Mouse (Mus musculus) forebrain, embryonic 11.5 days (tissue): ENCODE results near the gene Ubash3a. TPM values are rescaled to one million over a fixed set of nuclear protein-coding genes. Genes with fewer than 3 reads are reported as not detected.

Experiments used
- ATAC-seq: fragments of 200-750 bp; cut with Nextera tagmentation; replicated peaks from 2 replicates; pipeline ENCODE4 v1.8.0; 2017; ENCODE audit warnings: moderate TSS enrichment; ENCODE audit not compliant: low FRiP score
- DNase-seq: peaks from one replicate; pipeline ENCODE4 v3.0.0-alpha.2; 2017; ENCODE audit warnings: low spot score
- H3K27ac ChIP-seq: fragments of 300-500 bp; sonication (generic); 2 replicates; pipeline ENCODE4 v1.5.1; 2014; ENCODE audit warnings: low read depth, low read length
- H3K27me3 ChIP-seq: fragments of 300-500 bp; sonication (generic); 2 replicates; pipeline ENCODE4 v1.6.1; 2014; ENCODE audit warnings: mild to moderate bottlenecking, low read length, mixed read lengths; ENCODE audit not compliant: control insufficient read depth, insufficient read depth
- H3K36me3 ChIP-seq: fragments of 300-500 bp; sonication (generic); 2 replicates; pipeline ENCODE4 v1.6.1; 2014; ENCODE audit warnings: mild to moderate bottlenecking, low read length, moderate library complexity, mixed read lengths; ENCODE audit not compliant: control insufficient read depth, insufficient read depth
- H3K4me1 ChIP-seq: fragments of 300-500 bp; sonication (generic); replicated peaks from 2 replicates; pipeline ENCODE4 v1.6.1; 2014; ENCODE audit warnings: low read length, mixed read lengths; ENCODE audit not compliant: control insufficient read depth, insufficient read depth
- H3K4me2 ChIP-seq: fragments of 300-500 bp; sonication (generic); 2 replicates; pipeline ENCODE4 v1.6.1; 2014; ENCODE audit warnings: low read depth, mild to moderate bottlenecking, low read length, moderate library complexity, mixed read lengths; ENCODE audit not compliant: severe bottlenecking
- H3K4me3 ChIP-seq: fragments of 300-500 bp; sonication (generic); 2 replicates; pipeline ENCODE4 v1.5.1; 2014; ENCODE audit warnings: low read depth, low read length
- H3K9ac ChIP-seq: fragments of 300-500 bp; sonication (generic); 2 replicates; pipeline ENCODE4 v1.6.1; 2014; ENCODE audit warnings: low read length
- H3K9me3 ChIP-seq: fragments of 300-500 bp; sonication (generic); 2 replicates; pipeline ENCODE4 v1.6.1; 2016; ENCODE audit warnings: low read length, mixed read lengths; ENCODE audit not compliant: control insufficient read depth
- WGBS: fragments of 180-500 bp; shearing (Covaris S2); extraction: QIAGEN DNeasy Blood & Tissue Kit; methylation state at CpG from one replicate; pipeline ENCODE4 v1.1.7; 2014; 5-methylcytosine and 5-hydroxymethylcytosine counted together
- polyA plus RNA-seq: library from polyadenylated mRNA; unstranded; fragments of >200 nt; fragmentation: Nextera tagmentation; extraction: Ambion mirVana; gene quantifications from 2 replicates; pipeline ENCODE4 v1.2.1, GENCODE M21; 2014

Gene Ubash3a
- polyA plus RNA-seq, 1 experiment from 2014 or later, result 0.79 TPM

DNA sequence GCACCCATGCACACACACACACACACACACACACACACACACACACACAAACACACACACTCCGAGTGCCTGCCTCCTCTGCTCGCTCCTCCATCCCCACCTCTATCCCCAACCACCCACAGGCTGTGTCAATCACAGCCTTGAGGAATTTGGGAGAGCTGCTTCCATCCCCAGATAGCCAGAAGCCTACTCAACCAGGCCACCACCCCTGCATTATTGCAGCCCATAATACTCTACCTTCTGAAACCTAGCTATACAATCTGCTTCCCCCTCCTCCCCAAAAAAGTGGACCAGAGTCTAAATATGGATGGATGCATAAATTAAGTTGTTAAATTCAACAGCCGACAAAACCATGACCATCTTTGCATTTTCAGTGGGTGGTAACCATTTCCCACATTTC lies 18.7 kb downstream of the Ubash3a start:
- Histone ChIP-seq H3K9ac (no peak overlapping the region), H3K36me3 (no peaks in the 10 kb centered on the region), H3K4me1 (no peaks in the 10 kb centered on the region), H3K4me2 (no peak overlapping the region), H3K27ac (no peak overlapping the region), H3K27me3 (no peaks in the 10 kb centered on the region), H3K9me3 (no peaks in the 10 kb centered on the region), H3K4me3 (no peak overlapping the region)
- 83% methylated on average over 3 of the region's 3 CpGs for WGBS
- no peak for DNase-seq
- no peak for ATAC-seq

GRCm38 (mm10) chr17:31226931-31227330 lies 19.3 kb downstream of the Ubash3a start:
- H3K36me3 ChIP-seq, result no peaks in the 10 kb centered on the region
- 87% methylated on average over 7 of the region's 7 CpGs for WGBS
- H3K9me3 ChIP-seq, result no peaks in the 10 kb centered on the region
- H3K4me2 ChIP-seq, result no peak overlapping the region
- DNase-seq, result no peak
- no peaks in the 10 kb centered on the region for H3K27me3 ChIP-seq
- ATAC-seq, result no peak
- H3K4me3 ChIP-seq, result no peak overlapping the region
- no peak overlapping the region for H3K9ac ChIP-seq
- H3K4me1 ChIP-seq, result no peaks in the 10 kb centered on the region
- H3K27ac ChIP-seq, result no peak overlapping the region

- no peak for DNase-seq
- Histone ChIP-seq H3K4me3 (no peak overlapping the region), H3K27ac (no peak overlapping the region), H3K27me3 (no peaks in the 10 kb centered on the region), H3K4me2 (no peak overlapping the region), H3K36me3 (no peaks in the 10 kb centered on the region), H3K4me1 (no peaks in the 10 kb centered on the region), H3K9me3 (no peaks in the 10 kb centered on the region; the same call in 1 of the 2 replicates), H3K9ac (no peak overlapping the region)
- no peak for ATAC-seq
- 58% methylated on average over 6 of the region's 6 CpGs for whole genome bisulfite sequencing
Observed at GRCm38 (mm10) chr17:31231780-31232179, 24.1 kb downstream of the Ubash3a start.

DNA sequence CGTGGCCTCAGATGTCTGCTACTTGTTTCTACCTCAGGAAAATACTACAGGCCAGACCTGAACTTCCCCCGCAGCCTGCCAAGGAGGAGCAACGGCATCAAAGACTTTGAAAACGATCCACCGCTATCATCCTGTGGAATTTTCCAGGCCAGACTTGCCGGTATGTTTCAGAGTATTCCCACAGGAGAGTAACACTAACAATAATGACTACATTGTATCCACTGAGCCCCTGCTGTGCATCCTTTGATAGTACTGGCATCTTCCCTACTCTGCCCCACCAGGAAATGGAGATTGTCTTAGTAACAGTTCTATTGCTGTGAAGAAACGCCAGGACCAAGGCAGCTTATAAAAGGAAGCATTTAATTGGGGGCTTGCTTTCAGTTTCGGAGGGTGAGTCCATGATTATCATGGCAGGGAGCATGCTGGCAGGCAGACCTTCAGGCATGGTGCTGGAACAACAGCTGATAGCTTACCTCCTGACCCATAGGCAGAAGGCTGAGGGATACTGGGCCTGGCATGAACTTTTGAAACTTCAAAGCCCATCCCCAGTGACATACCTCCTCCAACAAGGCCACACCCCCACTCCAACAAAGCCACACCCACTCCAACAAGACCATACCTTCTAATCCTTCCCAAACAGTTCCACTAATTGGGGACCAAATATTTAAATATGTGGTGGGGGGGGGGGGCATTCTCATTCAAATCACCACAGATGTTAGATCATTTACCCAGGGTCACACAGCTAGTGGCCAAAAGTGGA lies 24.8 kb downstream of the Ubash3a start:
- H3K4me3 ChIP-seq, result no peak overlapping the region
- H3K4me1 ChIP-seq, result no peaks in the 10 kb centered on the region
- no peak overlapping the region for H3K27ac ChIP-seq
- 44% methylated on average over 8 of the region's 8 CpGs for WGBS
- ATAC-seq, result no peak
- no peak for DNase-seq
- H3K9me3 ChIP-seq, result no peaks in the 10 kb centered on the region; the same call in 1 of the 2 replicates
- H3K9ac ChIP-seq, result no peak overlapping the region
- no peak overlapping the region for H3K4me2 ChIP-seq
- H3K36me3 ChIP-seq, result no peaks in the 10 kb centered on the region
- no peaks in the 10 kb centered on the region for H3K27me3 ChIP-seq

- no peaks in the 10 kb centered on the region; the same call in 1 of the 2 replicates for H3K9me3 ChIP-seq
- 89% methylated on average over 1 of the region's 1 CpGs for WGBS
- no peak overlapping the region for H3K4me2 ChIP-seq
- no peak overlapping the region for H3K27ac ChIP-seq
- H3K36me3 ChIP-seq, result no peaks in the 10 kb centered on the region
- no peaks in the 10 kb centered on the region for H3K27me3 ChIP-seq
- no peak overlapping the region for H3K9ac ChIP-seq
- ATAC-seq (no peak), DNase-seq (no peak)
- no peak overlapping the region for H3K4me3 ChIP-seq
- no peaks in the 10 kb centered on the region for H3K4me1 ChIP-seq
Observed at GRCm38 (mm10) chr17:31235915-31236314, 28.2 kb downstream of the Ubash3a start.

GRCm38 (mm10) chr17:31238234-31239020 lies 30.8 kb downstream of the Ubash3a start:
- ATAC-seq, result no peak
- Histone ChIP-seq H3K27me3 (no peaks in the 10 kb centered on the region), H3K4me2 (no peak overlapping the region), H3K9ac (no peak overlapping the region), H3K27ac (no peak overlapping the region), H3K36me3 (no peaks in the 10 kb centered on the region), H3K9me3 (no peaks in the 10 kb centered on the region), H3K4me3 (no peak overlapping the region), H3K4me1 (no peaks in the 10 kb centered on the region)
- DNase-seq, result no peak
- 81% methylated on average over 7 of the region's 7 CpGs for WGBS

DNA sequence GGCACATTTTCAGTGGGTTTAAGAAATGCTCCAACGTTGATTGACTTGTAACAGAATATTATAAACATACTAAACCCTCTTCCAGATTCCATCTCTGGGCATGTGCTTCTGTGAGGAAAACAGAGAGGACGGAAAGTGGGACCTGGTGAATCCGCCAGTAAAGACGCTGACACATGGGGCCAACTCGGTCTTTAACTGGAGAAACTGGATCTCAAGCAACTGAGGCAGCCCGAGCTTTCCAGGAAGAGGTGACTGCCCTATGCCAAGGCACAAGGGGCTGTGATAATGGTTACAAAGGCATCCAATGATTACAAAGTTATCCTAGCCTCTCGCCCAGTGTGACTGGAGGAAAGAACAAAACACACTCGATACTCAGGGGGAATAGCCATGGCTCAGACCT lies 33.5 kb downstream of the Ubash3a start:
- Histone ChIP-seq H3K4me2 (no peak overlapping the region), H3K4me1 (no peaks in the 10 kb centered on the region), H3K27ac (no peak overlapping the region), H3K9me3 (no peaks in the 10 kb centered on the region), H3K36me3 (no peaks in the 10 kb centered on the region), H3K9ac (no peak overlapping the region), H3K27me3 (no peaks in the 10 kb centered on the region), H3K4me3 (no peak overlapping the region)
- DNase-seq, result no peak
- no peak for ATAC-seq
- 85% methylated on average over 8 of the region's 8 CpGs for WGBS

- Histone ChIP-seq H3K9ac (no peak overlapping the region), H3K27ac (no peak overlapping the region), H3K36me3 (no peaks in the 10 kb centered on the region), H3K4me1 (no peaks in the 10 kb centered on the region), H3K4me3 (no peak overlapping the region), H3K4me2 (no peak overlapping the region), H3K9me3 (no peaks in the 10 kb centered on the region), H3K27me3 (no peaks in the 10 kb centered on the region)
- WGBS, result 0% methylated on average over 1 of the region's 1 CpGs
- no peak for ATAC-seq
- DNase-seq, result no peak
Observed at GRCm38 (mm10) chr17:31242764-31243163, 35.1 kb downstream of the Ubash3a start.
